Mouse (Mus musculus) cerebellum, adult 18-20 months (tissue): ENCODE results near the gene Lrrc56.
A peak's percentile ranks its signal among the peaks of the same experiment; 100 is the strongest.

ENCODE experiments used
- DNase-seq, 2 experiments: peaks; one replicate each; pipeline ENCODE4 v3.0.0; 2021

Gene Lrrc56

GRCm38 (mm10) chr7:141192776-141193347, 1.1 kb upstream of the Lrrc56 start:
- no peak for DNase-seq

- peak in 1 of 2 experiments; percentile 38 for DNase-seq
These were observed 555 bp upstream of the Lrrc56 start for GRCm38 (mm10) chr7:141193348-141193856.

GRCm38 (mm10) chr7:141194409-141194808, 452 bp downstream of the Lrrc56 start:
- no peak for DNase-seq

- DNase-seq, result peak; percentile 80 to 81
These were observed 873 bp downstream of the Lrrc56 start for GRCm38 (mm10) chr7:141194830-141195229.

GRCm38 (mm10) chr7:141195754-141196153, 1.8 kb downstream of the Lrrc56 start:
- DNase-seq, result no peak

GRCm38 (mm10) chr7:141196619-141197282, 2.8 kb downstream of the Lrrc56 start:
- no peak for DNase-seq

- DNase-seq, result no peak
These were observed 4.2 kb downstream of the Lrrc56 start for GRCm38 (mm10) chr7:141198121-141198520.

GRCm38 (mm10) chr7:141204546-141204945, 10.6 kb downstream of the Lrrc56 start:
- DNase-seq, result no peak

GRCm38 (mm10) chr7:141205504-141205903, 11.5 kb downstream of the Lrrc56 start:
- DNase-seq, result no peak

- no peak for DNase-seq
These were observed 12.4 kb downstream of the Lrrc56 start for GRCm38 (mm10) chr7:141206182-141206937.

GRCm38 (mm10) chr7:141209526-141209925, 15.6 kb downstream of the Lrrc56 start:
- no peak for DNase-seq

GRCm38 (mm10) chr7:141210137-141210536, 16.2 kb downstream of the Lrrc56 start:
- no peak for DNase-seq

- DNase-seq, result no peak
These were observed 16.7 kb downstream of the Lrrc56 start for GRCm38 (mm10) chr7:141210606-141211131.

- DNase-seq, result no peak
These were observed 19.2 kb downstream of the Lrrc56 start for GRCm38 (mm10) chr7:141213133-141213532.

- no peak for DNase-seq
These were observed 19.8 kb downstream of the Lrrc56 start, which contains the start of gene Lmntd2 for GRCm38 (mm10) chr7:141213605-141214235. Lmntd2 (minus strand) TSS chr7:141214080.

GRCm38 (mm10) chr7:141214310-141214709, 20.4 kb downstream of the Lrrc56 start:
- no peak for DNase-seq

- DNase-seq, result peak; percentile 85 to 94
These were observed 21.3 kb downstream of the Lrrc56 start, which contains the start of gene Rassf7 for GRCm38 (mm10) chr7:141215101-141215879. Rassf7 (plus strand) TSS chr7:141215860.

GRCm38 (mm10) chr7:141215880-141216733, 22.1 kb downstream of the Lrrc56 start:
- no peak for DNase-seq

GRCm38 (mm10) chr7:141216894-141217293, 22.9 kb downstream of the Lrrc56 start:
- no peak for DNase-seq

- no peak for DNase-seq
These were observed 23.5 kb downstream of the Lrrc56 start for GRCm38 (mm10) chr7:141217343-141218013.
